Mouse (Mus musculus): Measurements from ENCODE around the gene Mgam. TPM values are rescaled to one million over a fixed set of nuclear protein-coding genes. Genes with fewer than 3 reads are reported as not detected.

Gene Mgam
- total and polyA plus RNA-seq, 3 experiments: 0.08 to 0.20 TPM; not detected in 1

- no peaks in the 10 kb centered on the region for H3K27me3 ChIP-seq (ENCODE audit: control insufficient read depth, insufficient read depth, low read length)
- TF ChIP-seq CTCF (IDR thresholded peaks at IDR 0.05) (no peak), POLR2A (IDR thresholded peaks at IDR 0.05; ENCODE audit: insufficient read depth, low read depth, low read length) (no peak), EP300 (IDR thresholded peaks at IDR 0.05; ENCODE audit: insufficient read depth, low read depth, low read length) (no peak)
- intact Hi-C loops (cut with DNase I): no loop called here
- H3K4me3 ChIP-seq: no peak overlapping the region
- no peaks in the 10 kb centered on the region for H3K4me1 ChIP-seq (ENCODE audit: control insufficient read depth, insufficient read depth, low read length)
- no peak overlapping the region for H3K9ac ChIP-seq (ENCODE audit: low read depth, low read length)
- 65% methylated on average over 6 of the region's 6 CpGs for WGBS
- H3K27ac ChIP-seq: no peak overlapping the region
- H3K36me3 ChIP-seq (ENCODE audit: control insufficient read depth, insufficient read depth, low read length): no peaks in the 10 kb centered on the region
- no peak for DNase-seq
- no peaks in the 10 kb centered on the region for H3K79me2 ChIP-seq (replicated peaks; ENCODE audit: control insufficient read depth, insufficient read depth, low read length)
Observed at GRCm38 (mm10) chr6:40635559-40635958, 6.9 kb downstream of the Mgam start.

- Histone ChIP-seq H3K9ac (ENCODE audit: low read depth, low read length) (no peak overlapping the region), H3K27ac (no peak overlapping the region), H3K27me3 (ENCODE audit: control insufficient read depth, insufficient read depth, low read length) (no peaks in the 10 kb centered on the region), H3K36me3 (ENCODE audit: control insufficient read depth, insufficient read depth, low read length) (no peaks in the 10 kb centered on the region), H3K4me1 (ENCODE audit: control insufficient read depth, insufficient read depth, low read length) (no peaks in the 10 kb centered on the region), H3K4me3 (no peak overlapping the region), H3K79me2 (replicated peaks; ENCODE audit: control insufficient read depth, insufficient read depth, low read length) (no peaks in the 10 kb centered on the region)
- 86% methylated on average over 5 of the region's 5 CpGs for WGBS
- intact Hi-C loops (cut with DNase I): no loop called here
- DNase-seq: no peak
- TF ChIP-seq CTCF (IDR thresholded peaks at IDR 0.05): no peak
- no peak for TF ChIP-seq EP300 (IDR thresholded peaks at IDR 0.05; ENCODE audit: insufficient read depth, low read depth, low read length)
- no peak for TF ChIP-seq POLR2A (IDR thresholded peaks at IDR 0.05; ENCODE audit: insufficient read depth, low read depth, low read length)
Observed at GRCm38 (mm10) chr6:40637755-40638154, 9.1 kb downstream of the Mgam start.

- DNase-seq: no peak
- Histone ChIP-seq H3K9ac (ENCODE audit: low read depth, low read length) (no peak overlapping the region), H3K4me3 (no peak overlapping the region), H3K79me2 (replicated peaks; ENCODE audit: control insufficient read depth, insufficient read depth, low read length) (no peaks in the 10 kb centered on the region), H3K4me1 (ENCODE audit: control insufficient read depth, insufficient read depth, low read length) (no peaks in the 10 kb centered on the region), H3K27me3 (ENCODE audit: control insufficient read depth, insufficient read depth, low read length) (no peaks in the 10 kb centered on the region), H3K27ac (no peak overlapping the region), H3K36me3 (ENCODE audit: control insufficient read depth, insufficient read depth, low read length) (no peaks in the 10 kb centered on the region)
- intact Hi-C loops (cut with DNase I): no loop called here
- 45% methylated on average over 8 of the region's 8 CpGs for WGBS
- no peak for TF ChIP-seq POLR2A (IDR thresholded peaks at IDR 0.05; ENCODE audit: insufficient read depth, low read depth, low read length)
- TF ChIP-seq CTCF (IDR thresholded peaks at IDR 0.05): no peak
- TF ChIP-seq EP300 (IDR thresholded peaks at IDR 0.05; ENCODE audit: insufficient read depth, low read depth, low read length): no peak
Observed at GRCm38 (mm10) chr6:40640710-40641538, 12.3 kb downstream of the Mgam start.

- 77% methylated on average over 8 of the region's 8 CpGs for WGBS
- no peaks in the 10 kb centered on the region for H3K36me3 ChIP-seq (ENCODE audit: control insufficient read depth, insufficient read depth, low read length)
- no peak overlapping the region for H3K27ac ChIP-seq
- intact Hi-C loops (cut with DNase I): no loop called here
- no peaks in the 10 kb centered on the region for H3K4me1 ChIP-seq (ENCODE audit: control insufficient read depth, insufficient read depth, low read length)
- no peaks in the 10 kb centered on the region for H3K27me3 ChIP-seq (ENCODE audit: control insufficient read depth, insufficient read depth, low read length)
- no peak for DNase-seq
- H3K79me2 ChIP-seq (replicated peaks; ENCODE audit: control insufficient read depth, insufficient read depth, low read length): no peaks in the 10 kb centered on the region
- H3K4me3 ChIP-seq: no peak overlapping the region
- no peak overlapping the region for H3K9ac ChIP-seq (ENCODE audit: low read depth, low read length)
- TF ChIP-seq POLR2A (IDR thresholded peaks at IDR 0.05; ENCODE audit: insufficient read depth, low read depth, low read length) (no peak), EP300 (IDR thresholded peaks at IDR 0.05; ENCODE audit: insufficient read depth, low read depth, low read length) (no peak), CTCF (IDR thresholded peaks at IDR 0.05) (no peak)
Observed at GRCm38 (mm10) chr6:40645701-40646100, 17.1 kb downstream of the Mgam start.

- Histone ChIP-seq H3K4me1 (ENCODE audit: control insufficient read depth, insufficient read depth, low read length) (no peaks in the 10 kb centered on the region), H3K27ac (no peak overlapping the region), H3K4me3 (no peak overlapping the region), H3K27me3 (ENCODE audit: control insufficient read depth, insufficient read depth, low read length) (no peaks in the 10 kb centered on the region), H3K9ac (ENCODE audit: low read depth, low read length) (no peak overlapping the region), H3K36me3 (ENCODE audit: control insufficient read depth, insufficient read depth, low read length) (no peaks in the 10 kb centered on the region), H3K79me2 (replicated peaks; ENCODE audit: control insufficient read depth, insufficient read depth, low read length) (no peaks in the 10 kb centered on the region)
- intact Hi-C loops (cut with DNase I): no loop called here
- TF ChIP-seq EP300 (IDR thresholded peaks at IDR 0.05; ENCODE audit: insufficient read depth, low read depth, low read length): no peak
- TF ChIP-seq CTCF (IDR thresholded peaks at IDR 0.05): no peak
- no peak for TF ChIP-seq POLR2A (IDR thresholded peaks at IDR 0.05; ENCODE audit: insufficient read depth, low read depth, low read length)
- WGBS: 76% methylated on average over 1 of the region's 1 CpGs
- DNase-seq: no peak
Observed at GRCm38 (mm10) chr6:40650953-40651352, 22.3 kb downstream of the Mgam start.

- WGBS: 23% methylated on average over 2 of the region's 2 CpGs
- H3K36me3 ChIP-seq (ENCODE audit: control insufficient read depth, insufficient read depth, low read length): no peaks in the 10 kb centered on the region
- H3K9ac ChIP-seq (ENCODE audit: low read depth, low read length): no peak overlapping the region
- intact Hi-C loops (cut with DNase I): no loop called here
- TF ChIP-seq CTCF (IDR thresholded peaks at IDR 0.05) (no peak), EP300 (IDR thresholded peaks at IDR 0.05; ENCODE audit: insufficient read depth, low read depth, low read length) (no peak), POLR2A (IDR thresholded peaks at IDR 0.05; ENCODE audit: insufficient read depth, low read depth, low read length) (no peak)
- H3K27ac ChIP-seq: no peak overlapping the region
- H3K4me1 ChIP-seq (ENCODE audit: control insufficient read depth, insufficient read depth, low read length): no peaks in the 10 kb centered on the region
- H3K79me2 ChIP-seq (replicated peaks; ENCODE audit: control insufficient read depth, insufficient read depth, low read length): no peaks in the 10 kb centered on the region
- H3K27me3 ChIP-seq (ENCODE audit: control insufficient read depth, insufficient read depth, low read length): no peaks in the 10 kb centered on the region
- DNase-seq: no peak
- no peak overlapping the region for H3K4me3 ChIP-seq
Observed at GRCm38 (mm10) chr6:40660930-40661329, 32.3 kb downstream of the Mgam start.
